Mouse (Mus musculus): ENCODE results near the gene Pole4.
"Not testable (repeated sequence)": the region's sequence is repeated elsewhere in the genome, so short reads cannot be mapped to it uniquely, and the experiment has no call there.

The Pole4 gene

GRCm38 (mm10) chr6:82715253-82715652 lies 10.1 kb upstream of the Pole4 start:
- DNase-seq (ENCODE audit: low read depth, low spot score): no peak

- DNase-seq (ENCODE audit: low read depth, low spot score): no peak
Observed at GRCm38 (mm10) chr6:82714841-82715240, 9.7 kb upstream of the Pole4 start.

- DNase-seq (ENCODE audit: low read depth, low spot score): peak; percentile 83
Observed at GRCm38 (mm10) chr6:82714243-82714642, 9.1 kb upstream of the Pole4 start.

- no peak for DNase-seq (ENCODE audit: low read depth, low spot score)
Observed at GRCm38 (mm10) chr6:82707742-82708141, 2.6 kb upstream of the Pole4 start.

- no peak for DNase-seq (ENCODE audit: low read depth, low spot score)
Observed at GRCm38 (mm10) chr6:82707241-82707640, 2.1 kb upstream of the Pole4 start.

- DNase-seq (ENCODE audit: low read depth, low spot score): no peak
Observed at GRCm38 (mm10) chr6:82703710-82704109, 1.5 kb downstream of the Pole4 start.

GRCm38 (mm10) chr6:82702593-82703017 lies 2.6 kb downstream of the Pole4 start:
- peak; percentile 92 for DNase-seq (ENCODE audit: low read depth, low spot score)

GRCm38 (mm10) chr6:82701296-82701695 lies 3.9 kb downstream of the Pole4 start:
- no peak for DNase-seq (ENCODE audit: low read depth, low spot score)

- DNase-seq (ENCODE audit: low read depth, low spot score): no peak
Observed at GRCm38 (mm10) chr6:82699831-82700230, 5.3 kb downstream of the Pole4 start.

GRCm38 (mm10) chr6:82696736-82697135 lies 8.4 kb downstream of the Pole4 start:
- DNase-seq (ENCODE audit: low read depth, low spot score): no peak

- no peak for DNase-seq (ENCODE audit: low read depth, low spot score)
Observed at GRCm38 (mm10) chr6:82694668-82695067, 10.5 kb downstream of the Pole4 start.

GRCm38 (mm10) chr6:82689474-82689873 lies 15.7 kb downstream of the Pole4 start:
- no peak for DNase-seq (ENCODE audit: low read depth, low spot score)

GRCm38 (mm10) chr6:82688586-82688985 lies 16.6 kb downstream of the Pole4 start:
- not testable (repeated sequence) for DNase-seq (ENCODE audit: low read depth, low spot score)

- DNase-seq (ENCODE audit: low read depth, low spot score): no peak
Observed at GRCm38 (mm10) chr6:82684136-82684535, 21.0 kb downstream of the Pole4 start.

- DNase-seq (ENCODE audit: low read depth, low spot score): not testable (repeated sequence)
Observed at GRCm38 (mm10) chr6:82679286-82679685, 25.9 kb downstream of the Pole4 start.

GRCm38 (mm10) chr6:82677629-82678028 lies 27.5 kb downstream of the Pole4 start:
- DNase-seq (ENCODE audit: low read depth, low spot score): not testable (repeated sequence)

- no peak for DNase-seq (ENCODE audit: low read depth, low spot score)
Observed at GRCm38 (mm10) chr6:82666480-82666879, 38.7 kb downstream of the Pole4 start.

- DNase-seq (ENCODE audit: low read depth, low spot score): no peak
Observed at GRCm38 (mm10) chr6:82653169-82653525, 52.0 kb downstream of the Pole4 start.

GRCm38 (mm10) chr6:82652521-82653168 lies 52.5 kb downstream of the Pole4 start:
- DNase-seq (ENCODE audit: low read depth, low spot score): peak; percentile 98

GRCm38 (mm10) chr6:82649096-82649495 lies 56.1 kb downstream of the Pole4 start:
- no peak for DNase-seq (ENCODE audit: low read depth, low spot score)

- peak; percentile 35 for DNase-seq (ENCODE audit: low read depth, low spot score)
Observed at GRCm38 (mm10) chr6:82647940-82648655, 57.1 kb downstream of the Pole4 start.

- no peak for DNase-seq (ENCODE audit: low read depth, low spot score)
Observed at GRCm38 (mm10) chr6:82647001-82647400, 58.2 kb downstream of the Pole4 start.

- DNase-seq (ENCODE audit: low read depth, low spot score): no peak
Observed at GRCm38 (mm10) chr6:82640046-82640445, 65.1 kb downstream of the Pole4 start.
